Comparison of ENCODE assay signal across 29 mouse cellular contexts in the genomic region with DNA sequence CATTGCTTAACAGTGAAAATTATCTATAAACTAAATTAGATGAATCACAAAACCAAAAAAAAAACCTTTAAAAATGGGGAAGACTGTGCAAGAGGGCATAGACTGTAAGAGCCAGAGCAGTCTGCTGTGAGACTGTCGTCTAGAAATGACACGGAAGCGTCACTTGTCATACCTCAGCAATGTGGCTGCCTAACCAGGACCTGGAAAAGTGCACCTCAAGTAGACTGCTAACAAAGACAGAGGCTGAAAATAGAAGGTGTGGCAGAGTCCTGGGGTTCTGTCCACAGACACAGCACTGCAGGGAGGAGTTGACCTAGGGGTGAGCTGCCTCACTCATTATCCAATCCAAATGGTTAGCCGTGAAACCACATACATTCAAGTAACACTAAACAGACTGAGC. TPM values are rescaled to one million over a fixed set of nuclear protein-coding genes. Genes with fewer than 3 reads are reported as not detected.
DNase-seq lines count a peak whose midpoint lies in the region; ATAC-seq and TF ChIP-seq lines count a peak whose summit lies in the region.
"Had no signal": no experiment of that assay in that cellular context is flagged by ENCODE, and none has a peak within 500 bp of the region (broad histone marks: within the 10 kb centered on the region; RNA-seq: fewer than 3 reads in every experiment).

No protein-coding gene starts in this region.

- 64% methylated on average over 4 of the region's 4 CpGs for WGBS in heart, adult 2 months

- H3K4me3 ChIP-seq in heart, adult 2 months = no peak overlapping the region
- H3K4me3 ChIP-seq in layer of hippocampus, adult 2 months = no peak overlapping the region
- H3K4me3 ChIP-seq: embryonic facial prominence, embryonic 12.5 days; hindbrain, embryonic 10.5 days; hindbrain, embryonic 15.5 days; left cerebral cortex, adult 2 months; limb, embryonic 13.5 days; liver, embryonic 13.5 days; neural tube, embryonic 13.5 days had no signal

- no peaks in the 10 kb centered on the region for H3K27me3 ChIP-seq in heart, adult 2 months (ENCODE audit: control insufficient read depth, insufficient read depth, low read length)
- H3K27me3 ChIP-seq: embryonic facial prominence, embryonic 12.5 days; hindbrain, embryonic 15.5 days; limb, embryonic 13.5 days; liver, embryonic 13.5 days; neural tube, embryonic 13.5 days had no signal

- H3K79me2 ChIP-seq in heart, adult 2 months (replicated peaks; ENCODE audit: control insufficient read depth, insufficient read depth, low read length) = no peaks in the 10 kb centered on the region

- no peak overlapping the region for H3K9ac ChIP-seq in heart, adult 2 months (ENCODE audit: low read depth, low read length)
- H3K9ac ChIP-seq: embryonic facial prominence, embryonic 12.5 days; hindbrain, embryonic 15.5 days; limb, embryonic 13.5 days; liver, embryonic 13.5 days; neural tube, embryonic 13.5 days had no signal

- no peak for TF ChIP-seq EP300 in heart, adult 2 months (IDR thresholded peaks at IDR 0.05; ENCODE audit: insufficient read depth, low read depth, low read length)

- TF ChIP-seq CTCF in heart, adult 2 months (IDR thresholded peaks at IDR 0.05) = no peak
- TF ChIP-seq CTCF in layer of hippocampus, adult 2 months (conservative IDR thresholded peaks at IDR 0.05) = no peak

- DNase-seq in heart, adult 2 months = no peak
- no peak for DNase-seq in heart, postnatal 4 days
- no peak for DNase-seq in layer of hippocampus, adult 2 months (ENCODE audit: low spot score in 2 of 2)
- DNase-seq in layer of hippocampus, postnatal 14 days (ENCODE audit: low spot score in 2 of 2) = no peak
- DNase-seq in T-cell, adult 2 months (ENCODE audit: low spot score) = no peak
- no peak for DNase-seq in cerebellum, postnatal 36 days
- DNase-seq: adrenal gland, postnatal 25 days; cerebellum, adult 2 months; cerebellum, postnatal 14 days; gastrocnemius, postnatal 25 days; kidney, adult 11 months; kidney, postnatal 14 days; liver, embryonic 13.5 days; lung, adult 18-20 months; retina, postnatal 1 day; right cerebral cortex, postnatal 14 days; spleen, adult 18-20 months; thymus, adult 18-20 months; thymus, postnatal 25 days had no signal

- 0 out of 2 replicates have a peak, but pooled peaks cover 2% of the 10 kb centered on the region for H3K4me1 ChIP-seq in heart, adult 2 months (ENCODE audit: control insufficient read depth, insufficient read depth, low read length)
- H3K4me1 ChIP-seq: embryonic facial prominence, embryonic 12.5 days; hindbrain, embryonic 10.5 days; hindbrain, embryonic 15.5 days; limb, embryonic 13.5 days; liver, embryonic 13.5 days; neural tube, embryonic 13.5 days had no signal

- 0 out of 2 replicates have a peak, but pooled peaks have one; percentile 17 for ATAC-seq in common myeloid progenitor, adult 5-6 weeks (replicated peaks; ENCODE audit: low read depth, poor library complexity, severe bottlenecking)
- peak; percentile 55; the same call in 1 of the 2 replicates for ATAC-seq in monocyte, adult 5-6 weeks (replicated peaks; ENCODE audit: insufficient number of reproducible peaks, low FRiP score, low TSS enrichment, poor library complexity, severe bottlenecking)
- ATAC-seq: forebrain, embryonic 14.5 days; inflammation-experienced regulatory T-cells, adult 6 months had no signal

- peak overlapping the region; percentile 47 for H3K27ac ChIP-seq in heart, adult 2 months
- 0 out of 2 replicates have a peak overlapping the region, but pooled peaks have one; percentile 23 for H3K27ac ChIP-seq in layer of hippocampus, adult 2 months
- H3K27ac ChIP-seq: embryonic facial prominence, embryonic 12.5 days; hindbrain, embryonic 10.5 days; hindbrain, embryonic 15.5 days; left cerebral cortex, adult 2 months; limb, embryonic 13.5 days; liver, embryonic 13.5 days; neural tube, embryonic 13.5 days had no signal

- TF ChIP-seq POLR2A in heart, adult 2 months (IDR thresholded peaks at IDR 0.05; ENCODE audit: insufficient read depth, low read depth, low read length) = no peak

- no peaks in the 10 kb centered on the region for H3K36me3 ChIP-seq in heart, adult 2 months (ENCODE audit: control insufficient read depth, insufficient read depth, low read length)

- intact Hi-C loops in heart, adult 2 months (cut with DNase I) = no loop called here

RNA-seq across cellular contexts. Expression of gene Gins1, which starts 17.0 kb away (rescaled TPM):
- total RNA-seq in heart, adult 2 months (2021) = 1 to 10 TPM; 3.3 to 5.5 TPM
- polyA plus RNA-seq in heart, adult 2 months (2012; rRNA removed) = 1.8 and 2.1 TPM in 2 replicates
- total RNA-seq in heart, postnatal 4 days (2021) = 10 to 100 TPM; 16.8 to 18.9 TPM
- 1 to 10 TPM; 1.0 to 2.0 TPM for total RNA-seq in layer of hippocampus, adult 2 months (2021)
- 1 to 10 TPM; 1.9 to 4.7 TPM for total RNA-seq in layer of hippocampus, postnatal 14 days (2021)
- 88.0 and 96.4 TPM in 2 replicates for total RNA-seq in common myeloid progenitor, adult 5-6 weeks (2017)
- total RNA-seq in monocyte, adult 5-6 weeks (2017) = 10.4 to 13.1 TPM (median 13.0 TPM) in 3 replicates

RNA-seq across cellular contexts. Expression of gene Abhd12, which starts 17.6 kb away (rescaled TPM):
- 10 to 100 TPM; 47.7 to 51.2 TPM for total RNA-seq in heart, adult 2 months (2021)
- 37.6 and 53.7 TPM in 2 replicates for polyA plus RNA-seq in heart, adult 2 months (2012; rRNA removed)
- 10 to 100 TPM; 30.0 to 30.7 TPM for total RNA-seq in heart, postnatal 4 days (2021)
- 100 to 1,000 TPM; 314 to 317 TPM for total RNA-seq in layer of hippocampus, adult 2 months (2021)
- 100 to 1,000 TPM; 239 to 243 TPM for total RNA-seq in layer of hippocampus, postnatal 14 days (2021)
- 15.5 and 88.6 TPM in 2 replicates for total RNA-seq in common myeloid progenitor, adult 5-6 weeks (2017)
- total RNA-seq in monocyte, adult 5-6 weeks (2017) = 237 to 505 TPM (median 368 TPM) in 3 replicates
